Mouse (Mus musculus): Measurements from ENCODE around the gene Cog2. TPM values are rescaled to one million over a fixed set of nuclear protein-coding genes. Genes with fewer than 3 reads are reported as not detected.

Gene Cog2
- polyA plus RNA-seq, 1 experiment, result 19.4 TPM

GRCm38 (mm10) chr8:124575811-124576210 lies 55.2 kb downstream of the Cog2 start, which contains the start of gene Capn9:
TSS of gene Capn9 (plus strand) at chr8:124576111.
- H3K27ac ChIP-seq (ENCODE audit: insufficient read depth, low read depth, low read length), result no peak within 1 kb of the TSS
- H3K4me3 ChIP-seq (ENCODE audit: insufficient read depth, low read length), result no peak within 1 kb of the TSS
- TF ChIP-seq POLR2A (IDR thresholded peaks at IDR 0.05; ENCODE audit: borderline replicate concordance, low read depth, low read length), result no peak
- TF ChIP-seq CTCF (IDR thresholded peaks at IDR 0.05; ENCODE audit: low read depth, low read length), result no peak
- no peaks in the 10 kb centered on the region for H3K4me1 ChIP-seq (ENCODE audit: control insufficient read depth, insufficient read depth, low read length)

DNA sequence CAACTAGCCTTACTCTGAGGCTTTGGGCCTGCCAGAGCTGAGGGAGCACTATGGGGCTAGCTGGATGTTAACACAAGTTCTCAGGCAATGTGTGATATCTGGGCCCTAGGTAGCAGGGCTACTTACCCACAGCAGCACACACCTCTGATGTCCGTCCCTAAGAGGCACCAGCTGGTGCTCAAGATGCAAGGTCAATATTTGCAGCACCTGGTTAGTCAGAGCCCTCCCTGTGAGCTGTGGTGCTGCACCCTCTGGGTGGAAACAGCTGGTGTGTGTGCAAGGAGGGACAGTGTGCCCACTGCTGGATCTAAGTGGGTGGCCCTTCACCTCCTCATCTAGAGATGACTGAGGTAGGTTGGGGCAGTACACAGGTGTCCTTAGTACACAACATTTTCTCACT lies 56.2 kb downstream of the Cog2 start:
- no peak for TF ChIP-seq POLR2A (IDR thresholded peaks at IDR 0.05; ENCODE audit: borderline replicate concordance, low read depth, low read length)
- TF ChIP-seq CTCF (IDR thresholded peaks at IDR 0.05; ENCODE audit: low read depth, low read length), result no peak
- Histone ChIP-seq H3K4me1 (ENCODE audit: control insufficient read depth, insufficient read depth, low read length) (no peaks in the 10 kb centered on the region), H3K4me3 (ENCODE audit: insufficient read depth, low read length) (no peak overlapping the region), H3K27ac (ENCODE audit: insufficient read depth, low read depth, low read length) (no peak overlapping the region)

GRCm38 (mm10) chr8:124585718-124586425 lies 65.3 kb downstream of the Cog2 start:
- Histone ChIP-seq H3K4me1 (ENCODE audit: control insufficient read depth, insufficient read depth, low read length) (peaks cover 8% of the 10 kb centered on the region), H3K27ac (ENCODE audit: insufficient read depth, low read depth, low read length) (no peak overlapping the region), H3K4me3 (ENCODE audit: insufficient read depth, low read length) (no peak overlapping the region)
- no peak for TF ChIP-seq CTCF (IDR thresholded peaks at IDR 0.05; ENCODE audit: low read depth, low read length)
- no peak for TF ChIP-seq POLR2A (IDR thresholded peaks at IDR 0.05; ENCODE audit: borderline replicate concordance, low read depth, low read length)

DNA sequence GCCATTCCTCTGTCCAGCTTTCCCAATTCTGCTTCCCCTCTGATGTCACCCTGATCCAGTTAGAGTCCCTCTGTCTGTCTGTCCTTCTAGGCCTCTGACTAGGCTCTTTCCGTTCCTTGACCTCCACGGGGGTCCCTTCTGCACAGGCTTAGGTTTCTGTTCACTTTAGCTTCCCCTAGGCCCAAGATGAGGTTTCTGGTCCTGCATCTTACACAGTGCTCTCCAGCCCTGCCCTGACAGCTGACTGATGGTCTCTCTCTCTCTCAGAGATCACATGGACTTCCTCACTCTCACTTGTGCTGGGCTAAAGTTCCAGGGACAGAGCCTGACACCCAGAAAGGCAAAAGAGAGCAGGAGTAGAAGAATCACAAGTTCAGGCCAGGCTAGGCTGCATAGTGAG lies 66.0 kb downstream of the Cog2 start:
- Histone ChIP-seq H3K4me3 (ENCODE audit: insufficient read depth, low read length) (no peak overlapping the region), H3K27ac (ENCODE audit: insufficient read depth, low read depth, low read length) (no peak overlapping the region), H3K4me1 (ENCODE audit: control insufficient read depth, insufficient read depth, low read length) (peaks cover 8% of the 10 kb centered on the region)
- TF ChIP-seq CTCF (IDR thresholded peaks at IDR 0.05; ENCODE audit: low read depth, low read length) (no peak), POLR2A (IDR thresholded peaks at IDR 0.05; ENCODE audit: borderline replicate concordance, low read depth, low read length) (no peak)

DNA sequence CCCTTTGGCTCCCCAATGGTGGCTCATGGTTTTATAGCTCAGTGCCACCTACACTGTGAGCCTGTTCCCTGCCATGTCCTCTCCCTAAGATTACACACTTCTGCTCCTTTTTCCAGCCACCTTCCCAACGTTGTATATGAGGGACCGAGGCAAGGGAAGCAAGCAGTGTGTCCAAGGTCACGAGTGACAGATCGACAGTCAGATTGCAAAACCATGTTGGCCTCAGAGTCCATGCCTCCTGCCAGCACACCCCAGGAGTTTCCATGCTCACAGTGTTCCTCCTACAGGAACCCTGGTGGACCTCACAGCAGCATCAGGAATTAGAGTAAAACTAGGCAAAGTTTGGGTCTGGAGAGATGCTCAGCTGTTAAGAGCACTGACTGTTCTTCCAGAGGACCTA lies 68.8 kb downstream of the Cog2 start:
- Histone ChIP-seq H3K4me3 (ENCODE audit: insufficient read depth, low read length) (no peak overlapping the region), H3K27ac (ENCODE audit: insufficient read depth, low read depth, low read length) (no peak overlapping the region), H3K4me1 (ENCODE audit: control insufficient read depth, insufficient read depth, low read length) (peaks cover 8% of the 10 kb centered on the region)
- no peak for TF ChIP-seq POLR2A (IDR thresholded peaks at IDR 0.05; ENCODE audit: borderline replicate concordance, low read depth, low read length)
- no peak for TF ChIP-seq CTCF (IDR thresholded peaks at IDR 0.05; ENCODE audit: low read depth, low read length)

Other genes with a start within 250 kb of the Cog2 start
- not detected in 2 replicates for gene Pgbd5, start 81.1 kb upstream of the Cog2 start, polyA plus RNA-seq (2012; ENCODE audit: insufficient read depth, insufficient read length, missing spikeins)
- not detected in 2 replicates for gene Agt, start 48.9 kb downstream of the Cog2 start, polyA plus RNA-seq (2012; ENCODE audit: insufficient read depth, insufficient read length, missing spikeins)
- gene Capn9, start 55.3 kb downstream of the Cog2 start, polyA plus RNA-seq (2012; ENCODE audit: insufficient read depth, insufficient read length, missing spikeins), result not detected in 2 replicates
- 8.7 and 9.3 TPM in 2 replicates for gene 2310022B05Rik, start 142.6 kb downstream of the Cog2 start, polyA plus RNA-seq (2012; ENCODE audit: insufficient read depth, insufficient read length, missing spikeins)
- 30.6 and 33.5 TPM in 2 replicates for gene Ttc13, start 201.2 kb downstream of the Cog2 start, polyA plus RNA-seq (2012; ENCODE audit: insufficient read depth, insufficient read length, missing spikeins)
- 3.9 and 4.5 TPM in 2 replicates for gene Arv1, start 201.4 kb downstream of the Cog2 start, polyA plus RNA-seq (2012; ENCODE audit: insufficient read depth, insufficient read length, missing spikeins)
- gene Fam89a, start 231.1 kb downstream of the Cog2 start, polyA plus RNA-seq (2012; ENCODE audit: insufficient read depth, insufficient read length, missing spikeins), result not detected in 2 replicates